Mouse (Mus musculus): ENCODE measurements at regions not wholly inside any gene's neighbourhood (a gene's known extent, or its start where the extent isn't known, plus 50 kb on each side); places are given as distances from the start of the nearest gene placed in this dataset.

DNA sequence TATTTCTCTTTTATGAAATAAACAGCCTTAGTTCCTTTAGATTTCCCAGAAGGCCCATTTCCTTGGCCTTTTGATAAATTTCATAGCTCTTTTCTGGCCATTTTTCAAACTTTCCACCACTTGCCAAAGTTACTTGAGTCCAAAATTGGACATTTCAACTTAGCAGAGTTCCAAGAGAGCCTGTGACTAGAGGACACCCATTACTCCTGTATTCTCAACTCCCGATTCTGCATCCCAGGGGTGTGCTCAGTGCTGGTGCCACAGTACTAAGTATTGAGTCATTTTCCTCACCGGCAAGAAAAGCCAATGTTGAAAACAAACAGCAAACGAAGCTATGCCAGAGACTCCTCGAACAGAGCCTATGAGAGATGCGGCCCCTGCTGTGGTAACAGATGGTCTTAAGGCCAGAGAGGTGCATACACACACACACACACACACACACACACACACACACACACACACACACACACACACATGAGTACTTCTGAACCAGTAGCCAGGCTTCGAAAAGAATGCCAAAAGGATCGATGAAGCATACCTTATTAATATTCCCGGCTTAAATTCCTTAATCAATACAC is 126.5 kb downstream of the Tmx1 start:
- TF ChIP-seq CTCF (IDR thresholded peaks at IDR 0.05) = no peak
- no peak for TF ChIP-seq EP300 (IDR thresholded peaks at IDR 0.05)
